Mouse (Mus musculus) cerebellum, adult 8-10 months (tissue): Measurements from ENCODE around the gene Adam33.
"Not testable (repeated sequence)": the region's sequence is repeated elsewhere in the genome, so short reads cannot be mapped to it uniquely, and the experiment has no call there.

Source experiments
- DNase-seq: peaks from one replicate; pipeline ENCODE4 v3.0.0; 2022

Gene Adam33

DNA sequence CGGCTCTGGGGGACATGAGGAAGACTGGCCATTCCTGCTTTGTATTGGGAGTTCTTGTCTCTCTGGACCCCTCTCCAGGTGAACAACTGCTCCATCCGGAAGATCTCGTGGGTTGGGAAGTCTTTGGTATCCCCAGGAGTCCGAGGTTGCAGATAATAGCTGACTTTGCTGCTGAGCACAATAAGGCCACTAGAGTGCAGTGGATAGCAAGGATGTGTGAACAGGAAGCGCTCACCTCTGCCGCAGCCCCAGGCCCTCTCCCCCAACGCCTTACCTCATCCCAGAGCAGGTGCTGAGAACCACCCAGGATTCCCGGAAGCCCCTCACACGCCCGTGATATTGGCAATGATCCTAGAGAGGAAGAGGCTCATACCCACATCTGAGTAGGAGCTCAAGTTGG lies 7.4 kb downstream of the Adam33 start:
- no peak for DNase-seq

GRCm38 (mm10) chr2:131055631-131056030 lies 8.0 kb downstream of the Adam33 start:
- no peak for DNase-seq

DNA sequence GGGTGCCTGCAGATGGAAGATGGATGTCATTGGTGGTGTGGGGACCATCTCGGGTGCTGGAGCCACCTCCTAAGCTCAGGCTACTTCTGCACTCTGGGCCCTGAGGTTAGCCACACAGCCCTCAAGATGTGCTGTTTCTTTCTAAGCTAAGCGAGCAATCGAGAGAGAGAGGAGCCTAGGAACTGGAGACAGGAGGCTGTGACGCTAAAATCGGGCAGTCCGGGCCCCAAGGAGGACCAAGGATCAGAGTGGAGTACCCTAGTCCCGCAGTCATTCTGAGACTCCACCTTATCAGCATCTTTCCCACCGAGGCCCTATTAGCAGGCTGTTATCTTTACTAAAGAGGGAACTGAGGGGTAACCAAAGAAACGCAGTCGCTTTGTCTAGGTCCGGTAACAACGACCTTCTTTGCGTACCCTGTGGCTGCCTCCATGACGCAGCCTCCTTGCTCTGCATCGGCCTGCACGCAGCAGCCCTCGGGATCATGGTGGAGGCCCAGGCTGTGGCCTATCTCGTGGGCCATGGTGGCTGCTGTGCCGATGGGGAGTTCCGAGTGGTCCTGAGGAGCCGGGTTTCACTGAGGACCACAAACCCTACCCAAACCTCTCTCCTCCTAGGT lies 8.9 kb downstream of the Adam33 start:
- DNase-seq, result no peak

- no peak for DNase-seq
Observed at GRCm38 (mm10) chr2:131053851-131054645, 9.6 kb downstream of the Adam33 start.

DNA sequence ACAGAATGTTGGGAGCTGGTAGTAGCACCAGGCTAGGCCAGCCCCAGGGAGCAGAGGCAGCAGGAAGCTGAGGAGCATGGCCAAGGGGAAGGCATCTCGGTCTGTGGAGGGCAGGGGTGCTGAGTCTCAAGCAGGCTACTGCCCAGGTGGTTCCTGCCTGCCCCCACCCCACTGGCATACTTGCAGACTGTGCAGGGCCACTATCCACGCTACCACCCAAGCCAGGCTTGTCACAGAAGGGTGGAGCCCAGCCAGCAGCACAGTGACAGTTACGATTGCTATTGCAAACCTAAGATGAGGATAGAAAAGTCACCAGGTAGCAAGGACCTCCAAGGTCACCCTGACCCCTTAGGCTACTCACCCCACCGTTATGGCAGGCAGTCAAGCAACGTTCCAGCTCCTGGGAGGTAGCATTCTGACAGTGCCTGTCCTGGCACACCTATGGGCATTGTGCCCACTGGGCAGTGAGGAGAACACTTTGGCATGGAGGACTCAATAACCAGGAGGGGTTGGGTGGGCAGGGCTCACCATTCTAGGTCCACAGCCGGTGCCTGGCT lies 10.7 kb downstream of the Adam33 start:
- DNase-seq, result no peak

GRCm38 (mm10) chr2:131052043-131052442 lies 11.6 kb downstream of the Adam33 start:
- DNase-seq, result no peak

- DNase-seq, result no peak
Observed at GRCm38 (mm10) chr2:131046025-131046424, 17.6 kb downstream of the Adam33 start.

DNA sequence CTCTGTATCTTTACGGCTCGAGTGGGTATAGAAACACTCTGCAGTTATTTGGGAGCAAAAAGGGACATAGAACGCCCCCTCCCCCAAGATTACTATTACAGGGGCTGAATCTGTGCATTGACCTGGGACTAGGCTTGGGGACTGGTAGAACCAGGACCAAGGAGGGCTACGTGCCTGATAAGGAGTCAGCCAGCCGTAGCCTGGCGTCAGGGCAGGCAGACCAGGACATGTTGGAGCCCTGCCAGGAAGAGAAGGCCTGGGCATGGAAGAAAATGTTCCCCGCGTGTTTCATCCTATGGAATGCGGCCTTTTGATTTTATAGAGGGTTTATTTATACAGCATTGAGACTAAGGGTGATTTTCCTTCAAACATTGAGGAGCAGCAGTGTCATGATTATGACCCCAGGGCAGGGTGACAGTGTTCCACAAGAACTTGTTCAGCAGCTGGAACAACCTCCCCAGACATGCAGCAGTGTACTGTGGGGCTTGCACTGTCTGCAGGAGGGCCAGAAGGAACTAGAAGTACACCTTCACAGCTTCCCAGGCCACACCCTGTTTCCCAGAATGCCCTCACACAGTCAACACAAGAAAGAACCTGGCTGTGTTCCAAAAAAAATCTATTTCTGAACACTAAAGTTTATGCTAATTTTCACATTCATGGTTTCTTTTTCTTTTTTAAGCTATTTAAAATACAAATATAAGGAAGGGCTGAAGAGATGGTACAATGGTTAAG lies 18.5 kb downstream of the Adam33 start:
- no peak for DNase-seq

- no peak for DNase-seq
Observed at GRCm38 (mm10) chr2:131044354-131044852, 19.2 kb downstream of the Adam33 start.

DNA sequence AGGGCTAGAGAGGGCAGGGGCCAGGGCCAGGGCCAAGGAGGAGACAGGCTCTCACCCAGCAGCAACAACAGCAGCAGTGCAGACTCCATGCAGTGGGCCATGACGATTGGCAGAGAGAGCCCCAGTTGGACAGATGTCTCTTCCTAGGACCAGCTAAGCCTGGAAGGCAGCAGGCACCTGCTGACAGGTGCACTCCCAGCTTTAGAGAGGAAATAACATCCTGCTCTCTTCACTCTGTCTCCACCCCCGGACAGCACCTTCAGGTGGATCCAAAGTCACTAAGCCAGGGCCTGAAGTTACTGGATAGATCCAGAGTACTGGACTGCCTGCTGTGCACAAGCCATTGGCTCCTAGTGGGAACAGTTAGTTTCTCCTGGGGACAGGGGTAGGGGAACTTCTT lies 20.6 kb downstream of the Adam33 start, which contains the start of gene Gfra4:
Gene Gfra4, minus strand, starts transcription at position 101 of the 400 bp plus-strand sequence.
- no peak for DNase-seq

DNA sequence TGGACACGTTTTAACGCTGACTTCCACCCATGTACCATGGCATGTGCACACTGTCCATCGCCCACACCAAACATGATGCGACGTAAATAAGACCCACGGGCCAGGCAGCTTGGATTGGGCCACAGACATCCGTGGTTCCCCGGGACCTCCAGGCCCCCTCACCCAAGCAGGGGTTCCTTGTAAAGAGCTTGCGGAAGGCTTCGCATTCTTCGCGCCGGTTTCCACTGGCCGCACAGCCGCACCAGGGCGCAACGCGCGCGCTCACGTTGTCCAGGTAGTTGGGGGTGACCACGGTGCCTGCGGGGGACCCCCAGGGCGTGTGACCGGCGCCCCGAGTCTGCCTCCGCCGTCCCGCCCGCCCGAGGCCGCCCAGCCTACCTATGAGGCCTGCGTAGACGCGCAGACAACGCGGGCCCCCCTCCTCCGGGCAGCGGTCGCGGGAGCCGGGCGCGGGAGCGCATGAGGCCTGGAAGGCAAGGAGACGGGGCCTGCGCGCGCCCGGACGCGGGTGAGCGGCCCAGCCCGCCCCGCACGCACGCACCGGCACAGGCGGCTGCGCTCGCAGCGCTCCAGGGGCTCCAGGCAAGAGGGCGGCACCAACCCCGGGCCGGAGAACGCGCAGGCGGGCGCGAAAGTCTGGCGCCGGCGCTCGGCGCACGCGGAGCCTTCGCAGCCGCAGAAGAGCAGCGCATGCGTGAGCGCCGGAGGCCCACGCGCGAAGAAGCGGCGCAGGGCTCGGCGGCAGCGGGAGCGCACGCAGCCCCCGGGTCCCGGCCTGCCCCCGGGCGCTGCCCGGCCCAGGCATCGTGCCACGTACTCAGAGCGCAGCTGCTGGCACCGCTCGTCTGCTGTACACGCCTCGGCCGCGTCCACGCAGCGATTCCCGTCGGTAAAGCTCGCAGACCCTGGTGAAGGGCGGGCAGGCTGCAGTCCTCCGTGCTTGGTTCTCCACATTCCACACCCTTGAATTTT lies 22.5 kb downstream of the Adam33 start:
- DNase-seq, result peak; percentile 45

DNA sequence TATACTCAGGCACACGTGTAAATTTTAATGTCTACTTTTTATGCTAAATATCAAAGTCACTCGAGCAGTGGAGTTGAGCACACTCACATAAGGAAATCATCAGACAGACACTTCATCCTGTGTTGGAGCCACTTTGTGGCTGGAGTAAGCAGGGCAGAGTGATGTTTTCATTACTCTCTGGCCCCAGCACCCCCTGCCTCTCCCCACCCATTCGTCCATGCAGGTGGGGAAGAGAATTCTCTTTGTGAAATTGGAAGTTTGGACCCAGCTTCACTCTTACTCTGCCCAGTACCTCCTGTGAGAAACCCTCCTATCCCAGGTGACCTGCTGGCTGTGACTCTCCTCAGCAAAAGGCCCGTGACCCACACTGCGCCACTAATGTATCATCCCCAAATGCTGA lies 24.9 kb downstream of the Adam33 start:
- DNase-seq, result no peak

GRCm38 (mm10) chr2:131038197-131038596 lies 25.4 kb downstream of the Adam33 start:
- no peak for DNase-seq

GRCm38 (mm10) chr2:131037226-131037990 lies 26.2 kb downstream of the Adam33 start:
- no peak for DNase-seq

- no peak for DNase-seq
Observed at GRCm38 (mm10) chr2:131036757-131037156, 26.9 kb downstream of the Adam33 start.

DNA sequence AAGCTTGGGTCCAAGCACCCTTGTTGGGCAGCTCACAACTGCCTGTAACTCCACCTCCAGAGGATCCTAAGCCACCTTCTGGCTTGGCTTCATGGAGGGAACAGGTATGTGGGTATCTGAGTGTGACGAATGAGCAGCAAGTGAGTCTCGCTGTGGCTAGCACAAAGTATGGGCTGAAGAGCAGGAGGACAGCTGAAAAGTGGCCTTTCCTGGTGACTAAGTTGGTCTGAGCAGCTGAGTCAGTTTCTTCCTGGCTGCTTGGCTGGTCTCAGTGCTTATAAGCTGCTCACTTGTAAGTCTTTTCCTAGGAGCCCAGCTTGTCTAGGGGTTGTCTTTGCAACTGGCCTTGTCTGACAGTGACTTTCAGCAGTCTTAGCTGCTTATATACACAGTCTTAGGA lies 27.3 kb downstream of the Adam33 start:
- no peak for DNase-seq

- DNase-seq, result not testable (repeated sequence)
Observed at GRCm38 (mm10) chr2:131031406-131031805, 32.2 kb downstream of the Adam33 start.

DNA sequence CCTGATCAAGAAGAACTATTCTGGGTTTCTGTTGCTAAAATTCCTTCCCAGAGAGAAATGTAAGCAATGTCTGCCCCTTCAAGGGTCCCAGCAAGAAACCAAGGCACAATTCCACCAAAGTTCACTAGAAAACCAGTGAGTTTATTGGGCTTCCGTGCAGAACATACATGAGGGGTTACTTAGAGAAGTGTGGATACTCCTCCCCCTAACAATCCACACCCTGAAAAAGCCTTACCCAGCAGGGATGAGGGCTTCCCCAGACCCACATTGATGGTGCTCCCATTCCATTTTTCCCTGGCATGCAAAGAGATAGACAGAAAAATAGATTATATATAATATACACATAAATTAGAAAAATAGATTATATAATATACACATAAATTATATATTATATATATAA lies 32.6 kb downstream of the Adam33 start:
- DNase-seq, result no peak

DNA sequence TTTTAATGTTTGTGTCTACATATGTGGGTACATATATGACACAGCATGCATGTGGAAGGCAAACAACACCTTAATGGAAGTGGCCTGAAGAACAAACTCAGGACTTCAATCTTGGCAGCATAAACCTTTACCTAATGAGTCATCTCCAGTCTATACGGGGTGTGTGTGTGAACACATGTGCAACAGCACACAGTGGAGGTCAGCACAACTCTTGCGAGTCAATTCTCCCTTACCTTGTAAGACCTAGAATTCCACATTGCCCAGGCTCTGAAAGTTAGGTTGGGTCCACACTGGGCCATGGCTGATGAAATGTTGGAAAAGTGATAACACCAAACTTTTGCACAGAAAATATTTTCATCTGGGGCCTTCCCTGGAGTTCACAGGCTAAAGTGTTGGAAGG lies 33.1 kb downstream of the Adam33 start:
- no peak for DNase-seq

GRCm38 (mm10) chr2:131029065-131029935 lies 34.3 kb downstream of the Adam33 start:
- DNase-seq, result no peak
